Mouse (Mus musculus) cortical plate, adult 2 months (tissue): ENCODE measurements at regions not wholly inside any gene's neighbourhood (a gene's known extent, or its start where the extent isn't known, plus 50 kb on each side); places are given as distances from the start of the nearest gene placed in this dataset.

Experiments used
- CTCF ChIP-seq: fragments of 200-500 bp; IDR thresholded peaks from 2 replicates; pipeline ENCODE4 v1.5.1; 2011; ENCODE audit warnings: mild to moderate bottlenecking, control low read depth, low read length; ENCODE audit not compliant: insufficient read depth; ENCODE audit errors: extremely low read depth
- POLR2A ChIP-seq: fragments of 200-500 bp; IDR thresholded peaks from 2 replicates; pipeline ENCODE4 v1.6.1; 2011; ENCODE audit warnings: mild to moderate bottlenecking, low read length, control low read depth; ENCODE audit not compliant: insufficient read depth; ENCODE audit errors: extremely low read depth

DNA sequence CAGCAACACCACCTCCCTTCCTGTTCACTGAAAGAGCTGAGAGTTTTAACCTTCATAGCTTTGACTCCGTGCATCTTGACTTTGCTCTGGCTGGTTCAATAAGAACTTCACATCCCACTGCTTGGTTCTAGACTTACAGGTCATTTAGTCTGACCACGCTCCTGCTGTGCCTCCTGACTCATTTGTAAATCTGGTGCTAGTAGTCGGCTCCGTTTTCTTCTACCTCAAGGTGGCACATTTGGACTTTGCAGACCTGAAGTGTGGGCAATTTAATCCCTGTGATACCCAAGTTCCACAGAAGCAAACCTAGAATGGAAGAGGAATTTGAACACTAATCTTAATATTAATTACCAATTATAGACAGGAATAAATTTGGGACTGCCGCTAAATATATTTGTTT, 497.9 kb downstream of the Epm2a start:
- TF ChIP-seq CTCF (no peak; the same call in 1 of the 2 replicates), POLR2A (no peak)
